Mouse (Mus musculus) lung, embryonic 14.5 days (tissue): ENCODE data around the gene Rbfox2. TPM values are rescaled to one million over a fixed set of nuclear protein-coding genes. Genes with fewer than 3 reads are reported as not detected.

Source experiments
- ATAC-seq: fragments of 200-750 bp; cut with Nextera tagmentation; 2 replicates; pipeline ENCODE4 v1.8.0; 2017; ENCODE audit warnings: mild to moderate bottlenecking, moderate TSS enrichment, moderate library complexity; ENCODE audit not compliant: insufficient read depth
- DNase-seq: peaks from one replicate; pipeline ENCODE4 v3.0.0-alpha.2; 2015
- H3K27ac ChIP-seq: fragments of 300-500 bp; sonication (generic); 2 replicates; pipeline ENCODE4 v1.5.1; 2014; ENCODE audit warnings: low read depth, mild to moderate bottlenecking, moderate library complexity
- H3K27me3 ChIP-seq: fragments of 300-500 bp; sonication (generic); 2 replicates; pipeline ENCODE4 v1.6.1; 2014; ENCODE audit warnings: low read length, control low read depth; ENCODE audit not compliant: insufficient read depth
- H3K36me3 ChIP-seq: fragments of 300-500 bp; sonication (generic); 2 replicates; pipeline ENCODE4 v1.6.1; 2014; ENCODE audit warnings: control low read depth; ENCODE audit not compliant: insufficient read depth
- H3K4me1 ChIP-seq: fragments of 300-500 bp; sonication (generic); 2 replicates; pipeline ENCODE4 v1.6.1; 2014; ENCODE audit warnings: antibody characterized with exemption, control low read depth; ENCODE audit not compliant: insufficient read depth
- H3K4me2 ChIP-seq: fragments of 300-500 bp; sonication (generic); 2 replicates; pipeline ENCODE4 v1.6.1; 2014; ENCODE audit warnings: mild to moderate bottlenecking
- H3K4me3 ChIP-seq: fragments of 300-500 bp; sonication (generic); 2 replicates; pipeline ENCODE4 v1.5.1; 2014; ENCODE audit warnings: low read depth, low read length
- H3K9ac ChIP-seq: fragments of 300-500 bp; sonication (generic); 2 replicates; pipeline ENCODE4 v1.6.1; 2014
- H3K9me3 ChIP-seq: fragments of 300-500 bp; sonication (generic); 2 replicates; pipeline ENCODE4 v1.6.1; 2016; ENCODE audit warnings: low read depth, low read length, control low read depth
- CTCF ChIP-seq: IDR thresholded peaks from 2 replicates; pipeline ENCODE4 v1.5.1; 2016; ENCODE audit warnings: antibody characterized with exemption, low read depth
- WGBS: fragments of 180-500 bp; shearing (Covaris S2); extraction: QIAGEN DNeasy Blood & Tissue Kit; methylation state at CpG from one replicate; pipeline ENCODE4 v1.1.7; 2014; 5-methylcytosine and 5-hydroxymethylcytosine counted together
- polyA plus RNA-seq: library from polyadenylated mRNA; unstranded; fragments of >200 nt; fragmentation: Nextera tagmentation; extraction: Ambion mirVana; gene quantifications from 2 replicates; pipeline ENCODE4 v1.2.1, GENCODE M21; 2014

The Rbfox2 gene
- 51.9 and 55.8 TPM in 2 replicates for polyA plus RNA-seq

DNA sequence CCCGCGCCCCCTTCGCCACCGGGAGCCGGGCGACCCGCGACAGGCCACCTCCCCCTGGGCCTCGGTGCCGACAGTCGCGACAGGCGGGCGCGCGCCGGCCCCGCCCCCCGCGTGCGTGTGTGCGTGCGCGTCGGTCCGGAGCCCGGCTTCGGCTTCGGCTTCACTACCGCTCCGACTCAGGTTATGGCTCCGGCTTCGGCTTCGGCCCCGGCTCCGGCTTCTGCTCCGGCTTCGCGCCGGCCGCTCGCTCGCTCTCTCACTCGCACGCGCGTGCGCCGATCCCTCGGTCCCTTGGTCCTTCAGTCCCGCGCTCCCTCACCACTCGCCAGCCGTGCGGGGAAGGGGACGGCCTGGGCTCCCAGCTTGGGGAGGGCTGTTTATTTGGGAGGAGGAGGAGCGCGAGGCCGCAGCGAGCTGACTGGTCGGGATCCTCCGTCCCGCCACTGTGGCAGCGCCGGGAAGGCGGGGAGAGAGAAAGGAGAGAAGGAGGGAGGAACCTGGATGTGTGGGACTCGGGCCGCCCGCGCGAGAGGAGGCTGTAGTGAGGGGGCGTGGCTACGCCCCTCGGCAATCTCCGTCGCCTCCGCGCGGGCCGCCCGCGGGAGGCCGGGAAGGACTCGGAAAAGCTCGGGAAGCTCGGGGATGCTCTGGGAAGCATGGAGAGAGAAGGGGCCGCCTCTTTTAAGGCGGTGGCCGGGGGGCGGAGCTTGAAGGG, at the start of gene Rbfox2:
Gene Rbfox2 (minus strand): TSS at position 458 of the 715 bp plus-strand sequence.
- Histone ChIP-seq H3K27ac (peak within 1 kb of the TSS; percentile 98), H3K27me3 (no peaks in the 10 kb centered on the region), H3K4me1 (peaks cover 24% of the 10 kb centered on the region), H3K9ac (peak within 1 kb of the TSS; percentile 93), H3K9me3 (no peaks in the 10 kb centered on the region), H3K36me3 (no peaks in the 10 kb centered on the region), H3K4me3 (peak within 1 kb of the TSS; percentile 93), H3K4me2 (peak within 1 kb of the TSS; percentile 87)
- peak; percentile 95 for ATAC-seq
- TF ChIP-seq CTCF: no peak
- DNase-seq: peak; percentile 98
- under 1% methylated on average over 90 of the region's 90 CpGs for WGBS

DNA sequence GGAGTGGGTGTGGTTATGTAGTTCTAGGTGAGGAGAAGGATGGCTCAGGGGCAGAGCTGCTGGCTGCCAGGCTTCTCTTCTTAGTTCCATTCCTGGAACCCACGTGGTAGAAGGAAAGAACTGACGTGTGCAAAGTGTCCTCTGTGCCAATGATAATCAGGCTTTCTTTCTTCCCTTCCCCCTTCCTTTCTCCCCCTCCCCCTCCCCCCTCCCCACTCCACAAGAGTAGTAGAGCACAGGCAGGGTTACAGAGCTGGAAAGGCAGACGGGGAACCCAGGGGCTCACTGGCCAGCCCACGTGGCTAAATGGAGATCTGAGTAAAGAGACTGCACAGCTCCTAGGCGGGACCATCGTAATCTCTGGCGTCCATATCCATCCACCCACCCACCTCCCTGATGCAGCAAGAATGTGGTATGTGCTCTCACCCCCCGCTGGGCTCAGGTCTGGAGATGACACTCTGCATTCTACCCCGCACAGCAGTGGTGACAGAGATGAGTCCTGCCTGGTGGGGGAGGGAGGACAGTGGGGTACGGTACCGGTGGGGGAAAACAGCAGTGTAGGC, 49.5 kb upstream of the Rbfox2 start:
- H3K9me3 ChIP-seq: no peaks in the 10 kb centered on the region
- H3K4me1 ChIP-seq: 0 out of 2 replicates have a peak, but pooled peaks cover 7% of the 10 kb centered on the region
- ATAC-seq (no peak), DNase-seq (peak; percentile 34)
- WGBS: 4% methylated on average over 11 of the region's 11 CpGs
- no peaks in the 10 kb centered on the region for H3K36me3 ChIP-seq
- H3K27me3 ChIP-seq: no peaks in the 10 kb centered on the region
- TF ChIP-seq CTCF: no peak
- peak overlapping the region; percentile 10; the same call in 1 of the 2 replicates for H3K4me3 ChIP-seq
- H3K27ac ChIP-seq: no peak overlapping the region
- peak overlapping the region; percentile 48 for H3K4me2 ChIP-seq
- peak overlapping the region; percentile 10; the same call in 1 of the 2 replicates for H3K9ac ChIP-seq

DNA sequence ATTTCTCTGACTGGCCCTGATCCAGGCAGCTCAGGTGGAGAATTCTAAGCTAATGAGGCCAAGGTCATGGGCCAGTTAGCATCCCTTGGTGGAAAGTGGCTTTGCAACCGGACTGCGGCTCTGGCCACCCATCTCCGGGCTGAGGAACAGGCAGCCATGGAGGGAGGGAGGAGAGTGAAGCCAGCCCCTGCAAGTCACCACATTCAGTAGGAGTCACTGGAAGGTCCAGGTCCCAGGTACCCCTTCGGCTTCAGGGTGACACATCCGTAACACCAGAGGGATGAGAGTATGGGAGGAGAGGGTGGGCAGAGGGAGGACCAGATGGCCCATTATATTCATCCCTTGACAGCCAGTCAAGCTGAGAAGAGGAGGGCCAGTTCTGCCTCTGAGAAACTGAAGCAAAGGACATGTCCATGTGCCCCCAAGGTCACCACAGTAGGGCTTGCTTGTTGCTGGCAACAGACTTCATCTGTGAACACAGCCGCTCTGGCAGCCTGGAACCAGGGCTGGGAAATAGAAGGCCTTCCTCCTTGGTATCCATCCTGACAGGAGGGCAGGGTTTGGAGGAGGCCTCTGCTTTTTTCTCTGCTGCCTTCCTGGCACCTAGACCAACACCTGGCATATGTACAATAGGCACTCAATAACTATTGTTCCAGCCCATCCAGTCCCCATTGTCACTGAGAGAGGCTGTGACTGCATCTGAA, 48.2 kb upstream of the Rbfox2 start:
- Histone ChIP-seq H3K9ac (no peak overlapping the region), H3K4me1 (0 out of 2 replicates have a peak, but pooled peaks cover 7% of the 10 kb centered on the region), H3K36me3 (no peaks in the 10 kb centered on the region), H3K27me3 (no peaks in the 10 kb centered on the region), H3K9me3 (no peaks in the 10 kb centered on the region), H3K4me2 (no peak overlapping the region), H3K27ac (no peak overlapping the region), H3K4me3 (no peak overlapping the region)
- WGBS: 84% methylated on average over 6 of the region's 6 CpGs
- no peak for TF ChIP-seq CTCF
- DNase-seq (no peak), ATAC-seq (no peak)

DNA sequence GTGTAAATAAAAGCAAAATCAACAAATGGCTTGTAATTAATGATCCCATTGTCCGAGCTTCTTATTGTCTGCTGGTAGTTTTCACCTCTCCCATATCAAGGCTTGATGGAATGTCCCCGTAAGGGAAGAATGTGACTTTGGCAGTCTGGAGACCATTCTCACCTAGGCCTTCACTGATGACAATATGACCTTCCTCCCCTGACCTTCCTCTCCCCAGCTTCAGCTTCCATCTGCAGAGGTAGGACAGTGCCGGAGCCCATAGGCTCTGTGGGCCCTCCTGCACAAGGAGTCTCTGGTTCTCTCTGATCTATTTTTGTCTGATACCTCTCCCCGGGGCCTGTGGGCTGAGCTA, 47.7 kb upstream of the Rbfox2 start:
- Histone ChIP-seq H3K4me3 (no peak overlapping the region), H3K4me2 (no peak overlapping the region), H3K9ac (no peak overlapping the region), H3K27me3 (no peaks in the 10 kb centered on the region), H3K4me1 (0 out of 2 replicates have a peak, but pooled peaks cover 7% of the 10 kb centered on the region), H3K36me3 (no peaks in the 10 kb centered on the region), H3K27ac (no peak overlapping the region), H3K9me3 (no peaks in the 10 kb centered on the region)
- no peak for ATAC-seq
- no peak for DNase-seq
- WGBS: 55% methylated on average over 4 of the region's 4 CpGs
- no peak for TF ChIP-seq CTCF

DNA sequence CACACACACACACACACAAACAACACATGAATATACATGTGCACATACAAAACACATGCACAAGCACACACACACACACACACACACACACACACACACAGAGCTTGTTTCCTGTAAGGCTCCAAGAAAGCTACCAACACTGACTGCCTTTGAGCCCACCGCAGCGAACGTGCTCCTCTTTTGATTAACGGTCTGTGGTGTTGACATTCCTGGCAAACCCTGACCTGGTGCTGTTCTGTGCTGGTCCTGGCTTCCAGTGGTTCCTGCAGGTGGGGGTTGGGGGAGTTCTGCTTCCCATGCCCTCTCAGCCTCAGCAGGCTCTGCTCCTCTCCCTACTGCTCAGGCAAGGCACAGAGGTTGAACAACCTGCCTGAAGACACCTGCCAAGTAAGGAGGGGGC, 47.0 kb upstream of the Rbfox2 start:
- H3K9me3 ChIP-seq: no peaks in the 10 kb centered on the region
- WGBS: 15% methylated on average over 4 of the region's 4 CpGs
- no peak overlapping the region for H3K4me3 ChIP-seq
- H3K36me3 ChIP-seq: no peaks in the 10 kb centered on the region
- 0 out of 2 replicates have a peak, but pooled peaks cover 7% of the 10 kb centered on the region for H3K4me1 ChIP-seq
- DNase-seq (no peak), ATAC-seq (no peak)
- no peak overlapping the region for H3K9ac ChIP-seq
- no peak overlapping the region for H3K27ac ChIP-seq
- no peaks in the 10 kb centered on the region for H3K27me3 ChIP-seq
- no peak overlapping the region for H3K4me2 ChIP-seq
- TF ChIP-seq CTCF: no peak

DNA sequence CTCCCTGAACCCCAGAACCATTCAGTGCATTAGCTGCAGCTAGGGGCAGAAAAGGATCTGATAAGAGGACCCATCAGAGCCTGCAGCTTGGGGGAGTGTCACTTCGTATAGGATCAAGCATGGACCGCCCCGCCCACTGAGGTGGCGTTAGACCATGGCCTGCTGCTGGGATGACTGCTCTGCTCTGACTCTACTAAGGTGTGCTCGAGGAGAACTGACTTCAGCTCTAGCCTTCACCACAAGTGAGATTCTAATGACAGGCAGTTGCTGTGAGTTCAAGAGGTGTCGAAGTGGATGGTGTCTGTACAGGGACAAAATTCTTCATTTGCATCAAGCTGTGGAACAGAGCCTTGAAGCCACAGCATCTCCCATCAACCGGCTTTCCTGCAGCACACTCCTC, 46.1 kb upstream of the Rbfox2 start:
- Histone ChIP-seq H3K9ac (no peak overlapping the region), H3K9me3 (no peaks in the 10 kb centered on the region), H3K4me1 (0 out of 2 replicates have a peak, but pooled peaks cover 7% of the 10 kb centered on the region), H3K4me3 (no peak overlapping the region), H3K4me2 (no peak overlapping the region), H3K27ac (no peak overlapping the region), H3K27me3 (no peaks in the 10 kb centered on the region), H3K36me3 (no peaks in the 10 kb centered on the region)
- WGBS: 56% methylated on average over 7 of the region's 7 CpGs
- no peak for ATAC-seq
- no peak for DNase-seq
- no peak for TF ChIP-seq CTCF

DNA sequence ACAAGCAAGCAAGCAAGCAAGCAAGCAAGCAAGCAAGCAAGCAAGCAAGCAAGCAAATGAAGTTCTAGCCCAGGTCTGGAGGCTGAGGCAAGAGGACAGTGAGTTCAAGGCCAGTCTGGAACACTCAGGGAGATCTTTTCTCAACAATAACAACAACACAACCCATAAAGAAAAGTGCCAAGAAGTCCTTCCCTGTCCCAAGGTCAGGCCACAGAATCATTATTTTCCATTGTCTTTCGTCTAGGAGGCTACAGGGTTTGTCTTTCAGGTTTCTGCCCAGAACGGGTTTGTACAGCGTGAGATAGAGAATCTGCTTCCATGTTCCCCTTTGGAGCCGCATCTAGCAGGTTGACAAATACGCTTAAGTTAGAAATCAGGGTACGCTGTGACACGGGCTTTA, 43.3 kb upstream of the Rbfox2 start:
- no peak overlapping the region for H3K27ac ChIP-seq
- no peak for DNase-seq
- H3K4me2 ChIP-seq: no peak overlapping the region
- H3K9ac ChIP-seq: no peak overlapping the region
- no peaks in the 10 kb centered on the region for H3K27me3 ChIP-seq
- no peak for ATAC-seq
- no peaks in the 10 kb centered on the region for H3K4me1 ChIP-seq
- H3K36me3 ChIP-seq: no peaks in the 10 kb centered on the region
- no peak for TF ChIP-seq CTCF
- no peaks in the 10 kb centered on the region for H3K9me3 ChIP-seq
- H3K4me3 ChIP-seq: no peak overlapping the region
- WGBS: 81% methylated on average over 7 of the region's 7 CpGs
